Mouse (Mus musculus) embryonic facial prominence, embryonic 15.5 days (tissue): Measurements from ENCODE around the gene Cxcl12. TPM values are rescaled to one million over a fixed set of nuclear protein-coding genes. Genes with fewer than 3 reads are reported as not detected.

ENCODE experiments used
- ATAC-seq: fragments of 200-750 bp; cut with Nextera tagmentation; 2 replicates; pipeline ENCODE4 v1.8.0; 2017; ENCODE audit warnings: low read depth, moderate TSS enrichment; ENCODE audit not compliant: insufficient number of reproducible peaks, low FRiP score, low TSS enrichment
- H3K27ac ChIP-seq: fragments of 300-500 bp; sonication (generic); replicated peaks from 2 replicates; pipeline ENCODE4 v1.5.1; 2015; ENCODE audit warnings: mild to moderate bottlenecking, inconsistent platforms
- H3K27me3 ChIP-seq: fragments of 300-500 bp; sonication (generic); 2 replicates; pipeline ENCODE4 v1.6.1; 2015; ENCODE audit warnings: inconsistent platforms
- H3K36me3 ChIP-seq: fragments of 300-500 bp; sonication (generic); 2 replicates; pipeline ENCODE4 v1.6.1; 2015; ENCODE audit warnings: mild to moderate bottlenecking, inconsistent platforms
- H3K4me1 ChIP-seq: fragments of 300-500 bp; sonication (generic); 2 replicates; pipeline ENCODE4 v1.6.1; 2015; ENCODE audit warnings: inconsistent platforms
- H3K4me2 ChIP-seq: fragments of 300-500 bp; sonication (generic); replicated peaks from 2 replicates; pipeline ENCODE4 v1.6.1; 2015; ENCODE audit warnings: mild to moderate bottlenecking, inconsistent platforms
- H3K4me3 ChIP-seq: fragments of 300-500 bp; sonication (generic); replicated peaks from 2 replicates; pipeline ENCODE4 v1.5.1; 2015; ENCODE audit warnings: mild to moderate bottlenecking, inconsistent platforms
- H3K9ac ChIP-seq: fragments of 300-500 bp; sonication (generic); 2 replicates; pipeline ENCODE4 v1.6.1; 2015; ENCODE audit warnings: inconsistent platforms
- H3K9me3 ChIP-seq: fragments of 300-500 bp; sonication (generic); replicated peaks from 2 replicates; pipeline ENCODE4 v1.6.1; 2016; ENCODE audit warnings: inconsistent platforms
- WGBS: fragments of 180-500 bp; shearing (Covaris S2); methylation state at CpG from one replicate; pipeline ENCODE4 v1.1.7; 2015; 5-methylcytosine and 5-hydroxymethylcytosine counted together
- polyA plus RNA-seq: library from polyadenylated mRNA; unstranded; fragments of >200 nt; fragmentation: Nextera tagmentation; extraction: Ambion mirVana; gene quantifications from 2 replicates; pipeline ENCODE4 v1.2.1, GENCODE M21; 2015

Cxcl12 gene
- polyA plus RNA-seq, 1 experiment from 2014 or later: 261 TPM

DNA sequence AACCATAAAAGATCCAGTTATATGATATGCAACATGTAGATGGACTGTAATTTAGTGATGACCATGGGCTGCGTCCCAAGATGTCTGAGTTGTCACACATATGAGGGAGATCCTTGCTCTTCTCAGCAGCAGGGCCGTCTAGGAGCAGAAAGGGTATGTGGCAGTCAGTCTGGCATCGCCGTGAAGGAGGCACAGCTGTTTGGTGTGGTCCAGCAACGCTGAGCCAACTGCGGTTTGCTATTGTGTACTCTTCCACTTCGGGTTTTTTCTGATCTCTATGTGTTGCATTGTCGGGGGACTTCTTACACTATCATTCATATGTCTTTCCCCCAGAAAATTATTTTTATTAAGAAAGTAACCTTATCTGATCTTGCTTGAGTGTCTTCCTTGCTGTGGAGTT lies 33.5 kb downstream of the Cxcl12 start:
- Histone ChIP-seq H3K36me3 (no peaks in the 10 kb centered on the region), H3K4me2 (no peak overlapping the region), H3K27ac (no peak overlapping the region), H3K4me1 (no peaks in the 10 kb centered on the region), H3K9me3 (no peaks in the 10 kb centered on the region), H3K9ac (no peak overlapping the region), H3K4me3 (no peak overlapping the region), H3K27me3 (0 out of 2 replicates have a peak, but pooled peaks cover 6% of the 10 kb centered on the region)
- WGBS: 74% methylated on average over 8 of the region's 8 CpGs
- ATAC-seq: no peak

DNA sequence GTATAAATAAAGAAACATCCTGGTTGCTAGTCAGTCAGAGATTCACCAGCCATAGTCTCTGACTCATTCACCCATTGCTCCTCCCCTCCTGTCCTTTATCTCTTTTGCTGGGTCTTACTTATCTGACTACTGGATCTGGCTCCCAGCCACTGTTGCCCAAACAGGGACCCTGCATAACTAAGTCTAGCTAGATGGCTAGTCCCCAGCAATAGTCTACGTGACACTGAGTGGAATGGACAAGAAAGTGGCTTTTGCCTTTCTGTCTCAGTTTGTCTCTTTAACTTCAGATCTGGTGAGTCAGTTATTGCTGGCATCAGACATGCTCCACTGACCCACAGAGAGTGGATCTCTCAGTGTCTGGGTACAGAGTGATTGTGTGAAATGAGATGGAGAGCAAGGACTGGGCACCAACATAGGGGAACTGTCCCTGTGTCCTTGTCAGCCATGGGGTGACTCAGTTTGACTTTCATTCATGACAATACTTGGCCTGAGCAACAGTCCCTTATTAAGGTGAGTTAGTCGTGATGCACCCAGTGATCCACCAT lies 34.6 kb downstream of the Cxcl12 start:
- Histone ChIP-seq H3K27me3 (0 out of 2 replicates have a peak, but pooled peaks cover 6% of the 10 kb centered on the region), H3K4me2 (no peak overlapping the region), H3K9ac (no peak overlapping the region), H3K4me3 (no peak overlapping the region), H3K27ac (no peak overlapping the region), H3K4me1 (no peaks in the 10 kb centered on the region), H3K36me3 (no peaks in the 10 kb centered on the region), H3K9me3 (no peaks in the 10 kb centered on the region)
- WGBS: 76% methylated on average over 2 of the region's 2 CpGs
- no peak for ATAC-seq

DNA sequence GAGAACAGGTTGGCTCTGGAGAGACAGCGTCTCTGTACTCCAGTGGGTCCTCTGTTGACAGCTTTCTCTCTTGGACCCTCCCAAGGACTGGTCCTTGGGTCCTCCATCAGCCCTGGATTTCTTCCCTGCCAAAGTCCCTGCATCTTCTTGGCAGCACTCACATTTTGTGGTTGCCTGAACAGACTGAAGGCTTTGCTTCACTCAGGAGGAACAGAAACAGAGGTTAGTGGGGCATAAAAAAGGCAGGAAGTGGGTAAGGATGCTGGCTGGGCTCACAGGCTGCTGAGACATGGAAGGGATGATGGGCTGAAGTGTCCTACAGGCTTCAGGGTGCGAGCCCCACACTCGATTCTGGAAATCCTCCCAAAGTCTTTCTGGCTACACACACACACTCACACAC lies 35.8 kb downstream of the Cxcl12 start:
- 93% methylated on average over 3 of the region's 3 CpGs for WGBS
- no peaks in the 10 kb centered on the region for H3K36me3 ChIP-seq
- no peak for ATAC-seq
- H3K27me3 ChIP-seq: 0 out of 2 replicates have a peak, but pooled peaks cover 6% of the 10 kb centered on the region
- H3K4me2 ChIP-seq: no peak overlapping the region
- H3K9ac ChIP-seq: no peak overlapping the region
- H3K4me1 ChIP-seq: no peaks in the 10 kb centered on the region
- no peak overlapping the region for H3K27ac ChIP-seq
- no peak overlapping the region for H3K4me3 ChIP-seq
- H3K9me3 ChIP-seq: no peaks in the 10 kb centered on the region

DNA sequence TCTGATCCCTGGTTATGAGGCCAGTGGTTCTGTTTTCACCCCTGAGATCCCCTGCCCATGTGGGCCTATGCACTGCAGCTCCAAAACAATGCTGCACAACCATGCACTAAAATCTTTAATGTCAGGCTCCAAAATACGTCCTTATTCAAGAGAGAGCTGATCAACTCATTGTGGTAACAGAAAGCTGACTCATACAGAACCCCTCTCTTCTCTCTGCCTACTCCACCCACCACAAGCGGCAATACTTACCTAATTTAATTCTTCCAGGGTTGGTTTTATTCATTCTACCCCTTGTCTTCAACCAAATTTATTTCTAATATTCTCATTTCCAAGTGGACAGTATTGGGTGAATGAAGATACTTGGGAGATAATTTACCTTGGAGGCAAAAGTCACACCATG lies 38.5 kb downstream of the Cxcl12 start:
- WGBS: 75% methylated on average over 2 of the region's 2 CpGs
- Histone ChIP-seq H3K27ac (no peak overlapping the region), H3K4me2 (no peak overlapping the region), H3K4me3 (no peak overlapping the region), H3K27me3 (0 out of 2 replicates have a peak, but pooled peaks cover 4% of the 10 kb centered on the region), H3K9me3 (no peaks in the 10 kb centered on the region), H3K9ac (no peak overlapping the region), H3K36me3 (no peaks in the 10 kb centered on the region), H3K4me1 (no peaks in the 10 kb centered on the region)
- ATAC-seq: no peak

DNA sequence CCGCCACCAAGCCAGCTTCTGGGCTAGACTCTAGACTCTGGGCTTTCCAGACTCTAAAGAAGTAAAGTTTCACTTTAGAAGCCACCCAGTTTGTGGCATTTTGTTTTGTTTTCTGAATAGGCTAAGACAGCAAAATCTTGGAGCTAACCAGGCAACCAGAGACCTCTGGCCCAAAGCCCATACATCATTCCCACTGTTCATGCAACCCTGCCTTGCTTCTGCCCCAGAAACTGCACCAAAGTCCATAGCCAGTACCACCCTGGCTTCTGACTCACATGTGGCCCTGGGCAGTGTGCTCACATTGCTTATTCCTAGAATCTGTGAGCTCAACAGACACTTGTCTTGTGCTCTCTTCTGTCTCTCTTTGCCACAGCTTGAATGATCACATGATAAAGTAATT lies 39.0 kb downstream of the Cxcl12 start:
- Histone ChIP-seq H3K27me3 (0 out of 2 replicates have a peak, but pooled peaks cover 3% of the 10 kb centered on the region), H3K4me2 (no peak overlapping the region), H3K27ac (no peak overlapping the region), H3K4me1 (no peaks in the 10 kb centered on the region), H3K9ac (no peak overlapping the region), H3K36me3 (no peaks in the 10 kb centered on the region), H3K9me3 (no peaks in the 10 kb centered on the region), H3K4me3 (no peak overlapping the region)
- WGBS: 83% methylated on average over 1 of the region's 1 CpGs
- no peak for ATAC-seq

DNA sequence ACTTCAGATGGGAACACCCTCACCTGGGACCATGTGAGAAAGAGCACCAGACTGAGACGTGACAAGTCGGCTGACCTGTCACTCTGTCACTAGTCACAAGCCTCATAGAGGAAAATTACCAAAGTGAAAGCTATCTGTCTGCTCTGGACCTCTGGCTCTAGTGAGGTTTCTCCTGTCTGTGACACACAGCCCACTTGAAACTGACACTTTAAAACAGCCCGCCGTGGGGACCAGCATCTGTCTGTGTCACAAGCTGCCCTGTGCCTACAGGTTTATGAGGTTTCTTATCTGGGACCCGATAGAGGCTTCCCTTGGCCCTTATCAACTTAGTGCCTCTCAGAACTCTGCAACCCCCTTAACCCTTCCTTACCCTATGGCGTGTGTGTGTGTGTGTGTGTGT lies 41.8 kb downstream of the Cxcl12 start:
- ATAC-seq: no peak
- Histone ChIP-seq H3K27me3 (no peaks in the 10 kb centered on the region), H3K4me2 (no peak overlapping the region), H3K4me1 (no peaks in the 10 kb centered on the region), H3K9ac (no peak overlapping the region), H3K27ac (no peak overlapping the region), H3K36me3 (no peaks in the 10 kb centered on the region), H3K4me3 (no peak overlapping the region), H3K9me3 (no peaks in the 10 kb centered on the region)
- 59% methylated on average over 6 of the region's 6 CpGs for WGBS

DNA sequence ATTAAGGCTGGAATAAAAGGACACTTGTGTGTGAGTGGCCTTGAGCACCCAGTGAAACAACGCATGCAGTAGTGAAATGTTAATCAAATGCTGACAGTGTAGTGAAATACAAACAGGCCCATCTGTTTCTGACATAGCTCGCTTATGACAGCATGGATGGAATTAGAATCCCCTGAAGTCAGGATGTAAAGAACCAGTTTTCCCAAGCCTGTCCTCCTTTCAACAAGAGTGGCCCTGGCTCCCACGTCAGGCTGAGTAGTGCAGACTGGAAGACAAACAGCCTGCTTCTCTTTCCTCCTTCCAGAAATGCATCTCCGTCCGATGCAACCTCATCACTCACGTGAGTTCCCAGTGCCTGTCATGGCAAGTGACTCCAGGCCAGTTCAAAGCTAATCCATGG lies 42.2 kb downstream of the Cxcl12 start:
- Histone ChIP-seq H3K9me3 (no peaks in the 10 kb centered on the region), H3K4me1 (no peaks in the 10 kb centered on the region), H3K4me2 (no peak overlapping the region), H3K36me3 (no peaks in the 10 kb centered on the region), H3K27me3 (no peaks in the 10 kb centered on the region), H3K4me3 (no peak overlapping the region), H3K27ac (no peak overlapping the region), H3K9ac (no peak overlapping the region)
- 42% methylated on average over 6 of the region's 6 CpGs for WGBS
- ATAC-seq: no peak

DNA sequence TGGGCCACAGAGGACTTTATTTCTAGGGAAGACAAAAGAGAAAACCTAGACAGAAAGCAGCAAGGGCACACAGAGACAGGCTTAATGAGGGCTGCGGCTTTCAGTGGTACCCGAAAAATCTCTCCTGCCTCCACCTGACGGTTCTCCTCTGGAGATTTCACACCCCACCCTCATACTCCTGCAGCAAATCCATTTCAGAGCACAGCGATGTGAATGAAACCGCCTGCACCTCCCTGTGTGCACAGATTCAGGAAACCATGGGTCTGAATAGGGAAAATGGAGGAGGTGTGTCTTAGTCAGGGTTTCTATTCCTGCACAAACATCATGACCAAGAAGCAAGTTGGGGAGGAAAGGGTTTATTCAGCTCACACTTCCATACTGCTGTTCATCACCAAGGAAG lies 46.2 kb downstream of the Cxcl12 start:
- H3K9ac ChIP-seq: no peak overlapping the region
- no peak for ATAC-seq
- no peak overlapping the region for H3K27ac ChIP-seq
- H3K9me3 ChIP-seq: no peaks in the 10 kb centered on the region
- WGBS: 75% methylated on average over 5 of the region's 5 CpGs
- H3K4me3 ChIP-seq: no peak overlapping the region
- no peaks in the 10 kb centered on the region for H3K27me3 ChIP-seq
- no peaks in the 10 kb centered on the region for H3K4me1 ChIP-seq
- H3K4me2 ChIP-seq: no peak overlapping the region
- H3K36me3 ChIP-seq: no peaks in the 10 kb centered on the region

DNA sequence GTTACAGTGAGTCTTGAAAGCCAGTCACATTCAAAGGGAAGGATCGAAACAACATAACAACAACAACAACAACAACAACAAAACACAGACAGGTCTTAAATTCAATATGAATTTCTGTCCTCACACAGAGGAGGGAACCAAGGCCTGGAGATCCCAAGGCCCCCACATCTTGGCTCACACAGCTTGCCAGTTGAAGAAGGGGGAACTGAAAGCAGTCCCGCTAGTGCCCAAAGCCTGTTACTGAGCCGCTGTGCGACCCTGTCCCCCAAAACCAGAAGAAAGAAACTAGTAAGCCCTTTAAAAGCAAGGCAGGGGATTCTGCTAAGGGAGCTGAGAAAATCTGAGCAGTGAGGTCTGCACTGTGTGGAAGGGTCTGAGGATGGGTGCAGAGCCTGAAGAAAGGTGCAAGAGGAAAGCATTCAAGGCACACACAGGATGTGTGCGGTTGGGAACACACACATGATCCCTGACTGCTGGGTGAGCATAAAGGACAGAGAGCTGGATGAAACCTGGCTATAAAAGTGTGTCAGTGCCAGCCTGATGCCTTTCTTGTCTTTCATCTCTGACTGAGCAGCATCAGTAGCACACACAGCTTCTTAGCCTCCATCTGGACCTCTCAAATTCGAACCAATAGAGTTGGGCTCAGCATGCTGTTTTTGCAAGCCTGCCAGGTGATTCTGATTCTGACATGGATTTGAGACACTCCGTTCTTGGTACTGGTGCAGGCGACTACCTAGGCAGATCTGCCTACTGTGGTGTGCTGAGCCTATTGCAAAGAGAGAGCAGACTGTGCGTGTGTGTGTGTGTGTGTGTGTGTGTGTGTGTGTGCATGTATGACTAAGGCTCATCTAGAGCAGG lies 50.3 kb downstream of the Cxcl12 start:
- Histone ChIP-seq H3K9me3 (no peaks in the 10 kb centered on the region), H3K4me3 (no peak overlapping the region), H3K9ac (no peak overlapping the region), H3K36me3 (no peaks in the 10 kb centered on the region), H3K27ac (no peak overlapping the region), H3K4me1 (no peaks in the 10 kb centered on the region), H3K27me3 (no peaks in the 10 kb centered on the region), H3K4me2 (no peak overlapping the region)
- ATAC-seq: no peak
- 71% methylated on average over 9 of the region's 9 CpGs for WGBS

DNA sequence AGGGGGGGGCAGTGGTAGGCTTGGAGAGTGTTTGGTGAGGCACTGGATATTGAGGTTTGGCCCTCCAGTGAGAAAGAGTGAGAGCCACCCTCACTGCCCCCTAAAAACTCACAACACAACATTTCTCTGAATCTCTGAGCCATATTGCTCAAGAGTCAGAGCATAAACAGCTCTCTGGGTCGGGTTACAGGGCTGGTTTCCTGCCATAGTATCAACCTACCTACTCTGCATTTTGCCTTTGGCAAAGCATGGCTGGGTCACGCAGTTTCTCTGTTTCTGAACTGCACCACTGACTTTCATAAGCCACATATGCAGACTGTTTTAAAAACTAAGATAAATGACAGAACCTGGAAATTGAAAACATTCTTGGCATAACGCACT lies 51.0 kb downstream of the Cxcl12 start:
- H3K27ac ChIP-seq: no peak overlapping the region
- no peak overlapping the region for H3K9ac ChIP-seq
- H3K36me3 ChIP-seq: no peaks in the 10 kb centered on the region
- H3K4me2 ChIP-seq: no peak overlapping the region
- no peaks in the 10 kb centered on the region for H3K27me3 ChIP-seq
- no peak overlapping the region for H3K4me3 ChIP-seq
- no peaks in the 10 kb centered on the region for H3K4me1 ChIP-seq
- no peak for ATAC-seq
- WGBS: 21% methylated on average over 3 of the region's 3 CpGs
- no peaks in the 10 kb centered on the region for H3K9me3 ChIP-seq

DNA sequence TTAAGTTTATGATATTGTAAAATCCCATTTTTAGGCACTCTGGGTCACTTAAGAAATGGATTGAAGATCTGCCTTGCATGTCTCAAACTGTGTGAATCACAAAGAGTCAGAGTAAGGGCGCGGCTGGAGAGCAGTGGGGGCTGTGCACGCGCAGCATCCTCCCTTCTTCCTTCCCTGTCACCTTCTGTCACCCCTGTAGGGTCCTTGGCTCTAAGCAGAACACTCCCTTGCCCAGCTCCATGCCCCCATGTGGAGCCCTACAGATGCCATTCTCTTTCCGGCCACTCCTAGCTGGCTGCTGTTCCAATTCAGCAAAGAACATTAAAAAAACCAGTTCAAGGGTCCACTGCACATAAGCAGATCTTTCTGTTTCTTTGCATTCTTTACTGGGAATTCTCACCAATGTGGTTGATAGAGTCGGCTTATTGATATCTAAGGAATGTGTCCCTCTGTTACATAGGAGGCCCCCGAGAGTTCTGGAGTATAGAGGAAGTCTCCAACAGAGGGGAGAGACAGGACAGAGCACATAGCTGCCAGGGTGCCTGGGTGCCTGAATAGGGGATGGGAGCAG lies 51.7 kb downstream of the Cxcl12 start:
- no peak overlapping the region for H3K27ac ChIP-seq

More for the DNA sequence above, 51.7 kb downstream of the Cxcl12 start:
- 78% methylated on average over 7 of the region's 7 CpGs for WGBS
- no peaks in the 10 kb centered on the region for H3K9me3 ChIP-seq
- ATAC-seq: no peak
- H3K27me3 ChIP-seq: no peaks in the 10 kb centered on the region
- no peak overlapping the region for H3K4me3 ChIP-seq
- H3K9ac ChIP-seq: no peak overlapping the region
- H3K4me1 ChIP-seq: no peaks in the 10 kb centered on the region
- no peaks in the 10 kb centered on the region for H3K36me3 ChIP-seq
- H3K4me2 ChIP-seq: no peak overlapping the region
